8 mouse cellular contexts compared by ENCODE assay signal in the genomic region with DNA sequence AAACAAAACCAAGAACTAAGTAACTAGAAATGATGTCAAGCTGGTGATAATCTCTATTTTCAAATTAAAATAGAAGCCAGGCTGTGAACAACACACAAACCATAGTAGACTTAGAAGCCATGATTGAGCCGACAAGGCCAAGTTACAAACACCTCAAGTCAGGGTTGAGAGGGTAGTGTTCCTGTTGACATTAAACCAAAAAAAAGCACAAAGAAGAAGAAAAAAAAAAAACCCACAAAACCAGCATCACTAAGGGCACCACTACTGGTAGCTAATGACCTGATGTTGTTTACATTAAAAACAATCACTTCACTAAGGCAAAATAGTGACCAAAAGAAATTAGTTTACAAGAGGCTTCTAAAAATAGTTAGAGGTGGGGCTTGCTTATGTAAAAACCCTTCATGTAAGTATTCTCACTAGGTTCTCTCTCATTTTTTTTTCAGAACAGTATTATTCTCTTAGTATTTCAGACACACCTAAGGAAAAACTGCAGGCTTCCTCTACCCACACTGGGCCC. TPM values are rescaled to one million over a fixed set of nuclear protein-coding genes. Genes with fewer than 3 reads are reported as not detected.
A peak's percentile ranks its signal among the peaks of the same experiment; 100 is the strongest.
DNase-seq lines count a peak whose midpoint lies in the region; ATAC-seq and TF ChIP-seq lines count a peak whose summit lies in the region.

No protein-coding gene starts in this region.

- H3K36me3 ChIP-seq in spleen, adult 2 months (ENCODE audit: control insufficient read depth, insufficient read depth, low read length): peaks cover 16% of the 10 kb centered on the region
- H3K36me3 ChIP-seq in limb, embryonic 14.5 days (ENCODE audit: control insufficient read depth, insufficient read depth, low read length): peaks cover 43% of the 10 kb centered on the region
- no peaks in the 10 kb centered on the region for H3K36me3 ChIP-seq in stomach, embryonic 15.5 days

- WGBS in spleen, adult 2 months: 0% methylated on average over 1 of the region's 1 CpGs
- WGBS in limb, embryonic 14.5 days: 10% methylated on average over 1 of the region's 1 CpGs
- 6% methylated on average over 1 of the region's 1 CpGs for WGBS in stomach, embryonic 15.5 days

- no peak for ATAC-seq in CD4-positive, CD25-positive, alpha-beta regulatory T cell, adult 4 months
- no peak for ATAC-seq in limb, embryonic 14.5 days (ENCODE audit: low FRiP score, low read depth)
- ATAC-seq in stomach, embryonic 15.5 days (ENCODE audit: insufficient read depth, low FRiP score, low read depth): no peak

- peak overlapping the region; percentile 100 for H3K9ac ChIP-seq in limb, embryonic 14.5 days (ENCODE audit: low read depth, low read length, severe bottlenecking)
- peak overlapping the region; percentile 23 for H3K9ac ChIP-seq in stomach, embryonic 15.5 days

- peak overlapping the region; percentile 63 for H3K4me3 ChIP-seq in spleen, adult 2 months (ENCODE audit: extremely low read depth, insufficient read depth, insufficient read length)
- peak overlapping the region; percentile 99 for H3K4me3 ChIP-seq in limb, embryonic 14.5 days (replicated peaks; ENCODE audit: low read length)
- peak overlapping the region; percentile 73 for H3K4me3 ChIP-seq in stomach, embryonic 15.5 days (replicated peaks)

- peaks cover 22% of the 10 kb centered on the region for H3K4me1 ChIP-seq in spleen, adult 2 months (ENCODE audit: control insufficient read depth, insufficient read depth, insufficient read length)
- H3K4me1 ChIP-seq in limb, embryonic 14.5 days (ENCODE audit: control insufficient read depth, insufficient read depth, low read length): peaks cover 38% of the 10 kb centered on the region
- H3K4me1 ChIP-seq in stomach, embryonic 15.5 days: peaks cover 15% of the 10 kb centered on the region

- TF ChIP-seq CTCF in spleen, adult 2 months (IDR thresholded peaks at IDR 0.05; ENCODE audit: extremely low read depth, insufficient read depth, insufficient read length, insufficient replicate concordance): no peak

- H3K9me3 ChIP-seq in limb, embryonic 14.5 days (ENCODE audit: control insufficient read depth, low read length): no peaks in the 10 kb centered on the region
- H3K9me3 ChIP-seq in stomach, embryonic 15.5 days: no peaks in the 10 kb centered on the region

- H3K27me3 ChIP-seq in spleen, adult 2 months (ENCODE audit: control insufficient read depth, insufficient read depth, low read length): no peaks in the 10 kb centered on the region
- no peaks in the 10 kb centered on the region for H3K27me3 ChIP-seq in limb, embryonic 14.5 days (ENCODE audit: control insufficient read depth, insufficient read depth, low read length)
- no peaks in the 10 kb centered on the region for H3K27me3 ChIP-seq in stomach, embryonic 15.5 days (replicated peaks)

- H3K4me2 ChIP-seq in limb, embryonic 14.5 days (replicated peaks; ENCODE audit: low read depth, low read length, severe bottlenecking): peak overlapping the region; percentile 96
- H3K4me2 ChIP-seq in stomach, embryonic 15.5 days: peak overlapping the region; percentile 90

- peak; percentile 53 for DNase-seq in CD4-positive, CD25-positive, alpha-beta regulatory T cell, adult 2 months (ENCODE audit: low read depth, low spot score)
- no peak for DNase-seq in spleen, adult 2 months (ENCODE audit: low read depth in 1 of 2, low spot score in 2 of 2)
- DNase-seq in spleen, postnatal 14 days (ENCODE audit: low spot score in 2 of 2): no peak
- no peak for DNase-seq in limb, embryonic 14.5 days (ENCODE audit: low spot score)
- DNase-seq in left cerebral cortex, adult 8-10 months (ENCODE audit: low spot score in 2 of 2): no peak
- DNase-seq in adrenal gland, postnatal 14 days: no peak

- no peak for TF ChIP-seq POLR2A in spleen, adult 2 months (IDR thresholded peaks at IDR 0.05; ENCODE audit: low read depth, low read length)
- TF ChIP-seq POLR2A in limb, embryonic 14.5 days (IDR thresholded peaks at IDR 0.05; ENCODE audit: borderline replicate concordance, extremely low read depth, insufficient read depth, insufficient read length): no peak

- H3K27ac ChIP-seq in spleen, adult 2 months (ENCODE audit: insufficient read depth, low read length): peak overlapping the region; percentile 94
- no peak overlapping the region; the same call in 1 of the 2 replicates for H3K27ac ChIP-seq in limb, embryonic 14.5 days (replicated peaks; ENCODE audit: low read depth, low read length)
- H3K27ac ChIP-seq in stomach, embryonic 15.5 days: peak overlapping the region; percentile 82

RNA-seq across cellular contexts. Expression of a gene that starts 4.2 kb away (rescaled TPM):
- polyA plus RNA-seq in CD4-positive, CD25-positive, alpha-beta regulatory T cell, adult 4 months (2017; shearing (Covaris generic)): 10 to 100 TPM; 15.5 to 22.4 TPM
- 49.6 and 83.0 TPM in 2 replicates for polyA plus RNA-seq in spleen, adult 2 months (2012; rRNA removed)
- 44.5 and 58.6 TPM in 2 replicates for polyA plus RNA-seq in limb, embryonic 14.5 days (2012; rRNA removed)
- 10.0 and 10.1 TPM in 2 replicates for polyA plus RNA-seq in limb, embryonic 14.5 days (2014; fragmentation: Nextera tagmentation; extraction: Ambion mirVana)
- polyA plus RNA-seq in stomach, embryonic 15.5 days (2015; fragmentation: Nextera tagmentation; extraction: Ambion mirVana): 12.5 and 13.4 TPM in 2 replicates
- total RNA-seq in left cerebral cortex, adult 8-10 months (2022): 10 to 100 TPM; 52.9 to 59.6 (median 58.6) TPM
- total RNA-seq in adrenal gland, postnatal 14 days (2021): 97.2 and 105 TPM in 2 replicates
